Mouse (Mus musculus): Measurements from ENCODE around the gene Iqub.

The Iqub gene

GRCm38 (mm10) chr6:24470571-24471132 is 44.2 kb downstream of the Iqub start:
- DNase-seq (ENCODE audit: low read depth, low spot score): no peak

- DNase-seq (ENCODE audit: low read depth, low spot score): no peak
Measured at GRCm38 (mm10) chr6:24470135-24470534, 44.7 kb downstream of the Iqub start.

- DNase-seq (ENCODE audit: low read depth, low spot score): peak; percentile 26
Measured at GRCm38 (mm10) chr6:24456097-24456496, 58.8 kb downstream of the Iqub start.

- DNase-seq (ENCODE audit: low read depth, low spot score): no peak
Measured at GRCm38 (mm10) chr6:24451026-24451821, 63.6 kb downstream of the Iqub start.

- DNase-seq (ENCODE audit: low read depth, low spot score): no peak
Measured at GRCm38 (mm10) chr6:24450241-24450640, 64.6 kb downstream of the Iqub start.

GRCm38 (mm10) chr6:24416056-24416455 is 98.8 kb downstream of the Iqub start:
- no peak for DNase-seq (ENCODE audit: low read depth, low spot score)

GRCm38 (mm10) chr6:24415500-24415899 is 99.4 kb downstream of the Iqub start:
- DNase-seq (ENCODE audit: low read depth, low spot score): no peak

- DNase-seq (ENCODE audit: low read depth, low spot score): no peak
Measured at GRCm38 (mm10) chr6:24408573-24409427, 106.1 kb downstream of the Iqub start.

GRCm38 (mm10) chr6:24407743-24408142 is 107.1 kb downstream of the Iqub start:
- no peak for DNase-seq (ENCODE audit: low read depth, low spot score)

- DNase-seq (ENCODE audit: low read depth, low spot score): no peak
Measured at GRCm38 (mm10) chr6:24397237-24397647, 117.6 kb downstream of the Iqub start.
